ENCODE assay signal across 9 mouse cellular contexts in the genomic region with DNA sequence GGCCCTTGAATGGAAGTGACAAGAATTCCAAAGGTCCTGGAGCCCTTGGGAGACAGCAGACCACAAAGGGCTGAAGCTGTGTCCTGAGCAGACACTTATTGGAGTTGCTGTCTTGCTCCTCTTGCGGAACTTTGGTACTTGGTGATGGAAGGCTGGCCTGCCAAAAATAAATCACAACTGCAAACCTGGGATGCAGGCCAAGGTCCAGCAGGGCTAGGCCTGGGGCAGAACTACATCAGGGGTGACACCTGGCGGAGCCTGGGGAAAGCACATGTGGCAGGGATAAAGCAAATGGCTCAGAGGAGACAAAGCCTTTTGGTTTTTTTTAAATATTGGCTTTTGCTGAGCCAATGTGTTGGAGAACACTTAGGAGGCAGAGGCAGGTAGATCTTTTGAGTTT. TPM values are rescaled to one million over a fixed set of nuclear protein-coding genes. Genes with fewer than 3 reads are reported as not detected.
A peak's percentile ranks its signal among the peaks of the same experiment; 100 is the strongest.
DNase-seq lines count a peak whose midpoint lies in the region; ATAC-seq lines count a peak whose summit lies in the region.
"Had no signal": no experiment of that assay in that cellular context is flagged by ENCODE, and none has a peak within 500 bp of the region (broad histone marks: within the 10 kb centered on the region; RNA-seq: fewer than 3 reads in every experiment).

No protein-coding gene starts in this region.

- no peak overlapping the region for H3K4me2 ChIP-seq in forebrain, embryonic 11.5 days (ENCODE audit: low read depth, low read length, severe bottlenecking)
- H3K4me2 ChIP-seq in intestine, embryonic 15.5 days (replicated peaks) = no peak overlapping the region
- H3K4me2 ChIP-seq: neural tube, embryonic 13.5 days had no signal

- H3K9ac ChIP-seq in forebrain, embryonic 11.5 days (ENCODE audit: low read length) = no peak overlapping the region
- H3K9ac ChIP-seq in intestine, embryonic 15.5 days = no peak overlapping the region
- H3K9ac ChIP-seq: neural tube, embryonic 13.5 days had no signal

- ATAC-seq in forebrain, embryonic 11.5 days (replicated peaks; ENCODE audit: low FRiP score) = no peak
- ATAC-seq in intestine, embryonic 15.5 days = peak; percentile 74

- DNase-seq in forebrain, embryonic 11.5 days (ENCODE audit: low spot score) = peak; percentile 66
- DNase-seq in forebrain, embryonic 10.5 days (ENCODE audit: extremely low spot score, low spot score) = no peak
- DNase-seq in adrenal gland, postnatal 14 days = peak; percentile 94
- DNase-seq in frontal cortex, postnatal 14 days (ENCODE audit: low spot score in 2 of 2) = peak; percentile 27 to 34
- DNase-seq in limb, embryonic 10.5 days (ENCODE audit: low spot score) = peak; percentile 43
- DNase-seq in ovary, postnatal 36 days (ENCODE audit: low spot score) = peak; percentile 72
- no peak for DNase-seq in thymus, postnatal 36 days

- 64% methylated on average over 2 of the region's 2 CpGs for WGBS in forebrain, embryonic 11.5 days
- 64% methylated on average over 2 of the region's 2 CpGs for WGBS in forebrain, embryonic 10.5 days
- WGBS in intestine, embryonic 15.5 days = 42% methylated on average over 2 of the region's 2 CpGs
- WGBS in limb, embryonic 10.5 days = 68% methylated on average over 2 of the region's 2 CpGs

- no peak overlapping the region for H3K4me3 ChIP-seq in forebrain, embryonic 11.5 days (ENCODE audit: low read depth, low read length)
- no peak overlapping the region for H3K4me3 ChIP-seq in forebrain, embryonic 10.5 days
- no peak overlapping the region for H3K4me3 ChIP-seq in intestine, embryonic 15.5 days (replicated peaks)
- no peak overlapping the region for H3K4me3 ChIP-seq in limb, embryonic 10.5 days
- H3K4me3 ChIP-seq: neural tube, embryonic 13.5 days had no signal

- H3K27ac ChIP-seq in forebrain, embryonic 11.5 days (ENCODE audit: low read depth, low read length) = no peak overlapping the region
- no peak overlapping the region for H3K27ac ChIP-seq in forebrain, embryonic 10.5 days
- no peak overlapping the region for H3K27ac ChIP-seq in intestine, embryonic 15.5 days
- H3K27ac ChIP-seq in limb, embryonic 10.5 days = no peak overlapping the region
- H3K27ac ChIP-seq: neural tube, embryonic 13.5 days had no signal

- H3K9me3 ChIP-seq in forebrain, embryonic 11.5 days (ENCODE audit: control insufficient read depth, low read length) = no peaks in the 10 kb centered on the region
- H3K9me3 ChIP-seq in forebrain, embryonic 10.5 days = no peaks in the 10 kb centered on the region
- no peaks in the 10 kb centered on the region for H3K9me3 ChIP-seq in intestine, embryonic 15.5 days
- H3K9me3 ChIP-seq in limb, embryonic 10.5 days (replicated peaks) = no peaks in the 10 kb centered on the region
- H3K9me3 ChIP-seq: neural tube, embryonic 13.5 days had no signal

- no peaks in the 10 kb centered on the region for H3K4me1 ChIP-seq in forebrain, embryonic 11.5 days (replicated peaks; ENCODE audit: control insufficient read depth, insufficient read depth, low read length)
- no peaks in the 10 kb centered on the region for H3K4me1 ChIP-seq in forebrain, embryonic 10.5 days
- no peaks in the 10 kb centered on the region for H3K4me1 ChIP-seq in intestine, embryonic 15.5 days (replicated peaks)
- H3K4me1 ChIP-seq in limb, embryonic 10.5 days = no peaks in the 10 kb centered on the region

- peaks cover 15% of the 10 kb centered on the region; the same call in 1 of the 2 replicates for H3K36me3 ChIP-seq in forebrain, embryonic 11.5 days (ENCODE audit: control insufficient read depth, insufficient read depth, low read length)
- H3K36me3 ChIP-seq in forebrain, embryonic 10.5 days (replicated peaks) = peaks cover 41% of the 10 kb centered on the region
- peaks cover 16% of the 10 kb centered on the region for H3K36me3 ChIP-seq in intestine, embryonic 15.5 days
- H3K36me3 ChIP-seq in limb, embryonic 10.5 days = peaks cover 40% of the 10 kb centered on the region

- H3K27me3 ChIP-seq in forebrain, embryonic 11.5 days (ENCODE audit: control insufficient read depth, insufficient read depth, low read length) = no peaks in the 10 kb centered on the region
- no peaks in the 10 kb centered on the region for H3K27me3 ChIP-seq in forebrain, embryonic 10.5 days (ENCODE audit: poor library complexity, severe bottlenecking)
- H3K27me3 ChIP-seq in intestine, embryonic 15.5 days (replicated peaks) = no peaks in the 10 kb centered on the region
- H3K27me3 ChIP-seq in limb, embryonic 10.5 days (ENCODE audit: low read depth, poor library complexity, severe bottlenecking) = no peaks in the 10 kb centered on the region
- H3K27me3 ChIP-seq: neural tube, embryonic 13.5 days had no signal

RNA-seq across cellular contexts. Expression of gene Chchd2, which starts 8.3 kb away (rescaled TPM):
- 880 and 904 TPM in 2 replicates for polyA plus RNA-seq in forebrain, embryonic 11.5 days (2014; fragmentation: Nextera tagmentation; extraction: Ambion mirVana)
- 1,073 and 1,078 TPM in 2 replicates for polyA plus RNA-seq in forebrain, embryonic 10.5 days (2016; fragmentation: Nextera tagmentation; extraction: Ambion mirVana)
- 932 and 939 TPM in 2 replicates for total RNA-seq in adrenal gland, postnatal 14 days (2021)
- polyA plus RNA-seq in intestine, embryonic 15.5 days (2015; fragmentation: Nextera tagmentation; extraction: Ambion mirVana) = 990 and 1,082 TPM in 2 replicates
- polyA plus RNA-seq in limb, embryonic 10.5 days (2016; fragmentation: Nextera tagmentation; extraction: Ambion mirVana) = 1,262 and 1,296 TPM in 2 replicates

RNA-seq across cellular contexts. Expression of gene Zbed5, which starts 16.6 kb away (rescaled TPM):
- polyA plus RNA-seq in forebrain, embryonic 11.5 days (2014; fragmentation: Nextera tagmentation; extraction: Ambion mirVana) = 5.8 and 6.0 TPM in 2 replicates
- polyA plus RNA-seq in forebrain, embryonic 10.5 days (2016; fragmentation: Nextera tagmentation; extraction: Ambion mirVana) = 5.6 and 5.8 TPM in 2 replicates
- 1.6 and 1.7 TPM in 2 replicates for total RNA-seq in adrenal gland, postnatal 14 days (2021)
- polyA plus RNA-seq in intestine, embryonic 15.5 days (2015; fragmentation: Nextera tagmentation; extraction: Ambion mirVana) = 2.4 and 3.2 TPM in 2 replicates
- 10.1 and 12.2 TPM in 2 replicates for polyA plus RNA-seq in limb, embryonic 10.5 days (2016; fragmentation: Nextera tagmentation; extraction: Ambion mirVana)

RNA-seq across cellular contexts. Expression of gene Phkg1, which starts 19.4 kb away (rescaled TPM):
- 0.25 and 0.33 TPM in 2 replicates for polyA plus RNA-seq in forebrain, embryonic 11.5 days (2014; fragmentation: Nextera tagmentation; extraction: Ambion mirVana)
- polyA plus RNA-seq in forebrain, embryonic 10.5 days (2016; fragmentation: Nextera tagmentation; extraction: Ambion mirVana) = 0.15 and 0.26 TPM in 2 replicates
- total RNA-seq in adrenal gland, postnatal 14 days (2021) = 1.2 and 1.7 TPM in 2 replicates
- 0.08 and 0.16 TPM in 2 replicates for polyA plus RNA-seq in intestine, embryonic 15.5 days (2015; fragmentation: Nextera tagmentation; extraction: Ambion mirVana)
- polyA plus RNA-seq in limb, embryonic 10.5 days (2016; fragmentation: Nextera tagmentation; extraction: Ambion mirVana) = 0.20 and 0.31 TPM in 2 replicates

RNA-seq across cellular contexts. Expression of gene Nupr1l, which starts 29.4 kb away (rescaled TPM):
- 4.0 and 5.1 TPM in 2 replicates for polyA plus RNA-seq in forebrain, embryonic 11.5 days (2014; fragmentation: Nextera tagmentation; extraction: Ambion mirVana)
- polyA plus RNA-seq in forebrain, embryonic 10.5 days (2016; fragmentation: Nextera tagmentation; extraction: Ambion mirVana) = 3.3 and 4.9 TPM in 2 replicates
- 4.3 and 5.9 TPM in 2 replicates for total RNA-seq in adrenal gland, postnatal 14 days (2021)
- 1.8 and 1.9 TPM in 2 replicates for polyA plus RNA-seq in intestine, embryonic 15.5 days (2015; fragmentation: Nextera tagmentation; extraction: Ambion mirVana)
- polyA plus RNA-seq in limb, embryonic 10.5 days (2016; fragmentation: Nextera tagmentation; extraction: Ambion mirVana) = 2.7 and 4.5 TPM in 2 replicates

RNA-seq across cellular contexts. Expression of gene Sumf2, which starts 32.2 kb away (rescaled TPM):
- polyA plus RNA-seq in forebrain, embryonic 11.5 days (2014; fragmentation: Nextera tagmentation; extraction: Ambion mirVana) = 43.5 and 45.0 TPM in 2 replicates
- polyA plus RNA-seq in forebrain, embryonic 10.5 days (2016; fragmentation: Nextera tagmentation; extraction: Ambion mirVana) = 42.2 and 46.3 TPM in 2 replicates
- total RNA-seq in adrenal gland, postnatal 14 days (2021) = 39.5 and 44.8 TPM in 2 replicates
- polyA plus RNA-seq in intestine, embryonic 15.5 days (2015; fragmentation: Nextera tagmentation; extraction: Ambion mirVana) = 36.0 and 48.1 TPM in 2 replicates
- polyA plus RNA-seq in limb, embryonic 10.5 days (2016; fragmentation: Nextera tagmentation; extraction: Ambion mirVana) = 36.8 and 43.5 TPM in 2 replicates

Comparison
In these comparisons a context has a peak if more than half of its experiments do, and no peak if none do; other contexts are left out.
1. DNase-seq: peak in forebrain, embryonic 11.5 days (single experiment), adrenal gland, postnatal 14 days (single experiment), frontal cortex, postnatal 14 days (2 of 2), limb, embryonic 10.5 days (single experiment) and ovary, postnatal 36 days (single experiment); none in forebrain, embryonic 10.5 days (single experiment) and thymus, postnatal 36 days (0 of 2).